Mouse (Mus musculus): ENCODE measurements at regions not wholly inside any gene's neighbourhood (a gene's known extent, or its start where the extent isn't known, plus 50 kb on each side); places are given as distances from the start of the nearest gene placed in this dataset.

DNA sequence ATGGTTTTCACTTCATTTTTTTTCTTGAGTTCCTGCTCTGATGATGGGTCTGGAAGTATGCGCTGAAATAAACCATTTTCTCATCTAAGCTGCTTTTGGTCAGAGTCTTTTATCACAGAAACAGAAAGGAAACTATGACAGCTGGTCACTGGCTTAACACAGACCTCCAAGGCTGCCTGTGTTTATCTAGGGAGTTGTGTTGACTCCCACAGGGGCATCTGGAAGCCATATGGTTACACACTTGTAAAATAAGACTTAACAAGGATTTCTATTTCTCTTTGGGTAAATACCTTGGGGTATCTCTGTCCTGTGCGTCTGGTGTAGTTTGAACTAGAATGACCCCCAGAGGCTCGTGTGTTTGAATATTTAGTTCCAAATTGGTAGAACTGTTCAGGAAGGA is 315.5 kb upstream of the Kazn start:
- no peak for DNase-seq (ENCODE audit: low spot score)

DNA sequence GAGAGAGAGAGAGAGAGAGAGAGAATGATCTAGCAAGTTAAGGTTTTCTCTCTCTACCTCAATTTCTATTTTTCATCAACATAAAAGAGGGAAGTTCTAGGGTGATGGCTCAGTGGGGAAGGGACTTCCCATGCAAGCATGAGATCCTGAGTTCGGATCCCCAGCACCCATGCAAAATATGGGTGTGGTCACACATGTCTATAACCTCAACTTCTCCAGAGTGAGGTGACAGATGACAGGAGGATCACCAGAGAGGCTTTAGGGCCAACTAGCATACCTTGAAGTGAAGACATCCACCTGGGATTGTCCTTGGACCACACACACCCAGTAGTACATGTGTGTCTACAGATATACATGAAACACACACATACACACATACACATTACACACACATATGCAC is 306.7 kb upstream of the Kazn start:
- DNase-seq (ENCODE audit: low spot score), result no peak

DNA sequence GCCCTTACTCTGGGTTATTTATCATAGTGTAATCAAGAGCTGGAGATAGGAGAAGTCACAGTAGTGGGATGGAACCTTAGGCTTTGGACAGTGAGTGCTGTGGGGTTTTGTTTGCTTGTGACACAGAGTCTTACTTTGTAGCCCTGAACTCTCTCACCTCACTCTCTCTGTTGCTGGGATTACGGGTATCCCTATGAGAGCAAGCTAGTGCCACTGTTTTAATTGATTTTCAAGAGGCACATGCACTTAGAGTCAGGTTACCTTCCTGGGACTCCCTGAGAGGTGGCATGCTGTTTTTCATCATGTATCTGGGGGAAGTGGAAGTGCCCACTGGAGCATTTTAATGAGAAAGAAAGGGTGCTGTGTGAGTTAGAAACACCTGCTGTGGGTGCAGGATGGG is 306.0 kb upstream of the Kazn start:
- DNase-seq (ENCODE audit: low spot score), result no peak

DNA sequence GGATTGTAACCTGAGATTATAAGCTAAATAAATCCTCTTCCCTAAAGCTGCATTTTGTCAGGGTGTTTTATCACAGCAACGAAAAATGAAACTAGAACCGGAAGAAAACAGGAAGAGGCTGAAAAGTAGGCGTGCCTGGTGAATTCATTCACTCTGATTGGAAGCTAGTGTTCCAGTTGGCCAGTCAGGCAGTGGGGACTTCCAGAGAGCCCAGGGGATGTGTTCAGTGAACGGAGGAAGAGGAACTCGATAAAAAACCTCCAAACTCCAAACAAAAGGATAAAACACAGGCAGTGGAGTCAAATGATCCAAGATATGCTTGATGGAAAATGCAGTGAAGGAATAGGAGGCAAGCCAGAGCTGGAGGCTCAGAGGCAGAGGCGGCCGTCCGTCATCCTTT is 305.5 kb upstream of the Kazn start:
- no peak for DNase-seq (ENCODE audit: low spot score)

DNA sequence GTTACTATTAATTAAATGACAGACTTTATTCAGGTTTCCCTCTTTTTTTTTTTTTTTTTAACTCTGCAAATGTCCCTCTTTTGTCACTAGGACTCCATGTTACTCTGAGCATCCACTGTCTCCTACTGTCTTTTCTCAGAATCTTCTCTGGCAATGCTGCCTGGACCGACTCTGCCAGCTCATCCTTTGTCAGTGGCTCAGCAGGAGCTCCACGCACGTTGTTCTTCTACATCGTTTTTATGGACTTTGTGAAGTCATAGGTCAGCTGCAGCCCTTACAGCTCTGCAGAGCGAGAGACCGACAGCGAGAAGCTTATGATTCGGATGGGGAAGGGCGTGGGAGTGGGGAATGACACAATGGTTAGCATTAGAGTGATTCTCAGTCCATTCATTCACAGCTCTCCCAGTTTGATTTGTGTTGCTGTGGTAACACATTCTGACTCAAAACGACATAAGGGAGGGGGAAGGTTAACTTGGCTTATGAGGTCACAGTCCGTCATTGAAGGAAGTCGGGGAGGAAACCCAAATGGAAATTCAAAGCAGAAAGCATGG is 300.1 kb upstream of the Kazn start:
- no peak for DNase-seq (ENCODE audit: low spot score)

DNA sequence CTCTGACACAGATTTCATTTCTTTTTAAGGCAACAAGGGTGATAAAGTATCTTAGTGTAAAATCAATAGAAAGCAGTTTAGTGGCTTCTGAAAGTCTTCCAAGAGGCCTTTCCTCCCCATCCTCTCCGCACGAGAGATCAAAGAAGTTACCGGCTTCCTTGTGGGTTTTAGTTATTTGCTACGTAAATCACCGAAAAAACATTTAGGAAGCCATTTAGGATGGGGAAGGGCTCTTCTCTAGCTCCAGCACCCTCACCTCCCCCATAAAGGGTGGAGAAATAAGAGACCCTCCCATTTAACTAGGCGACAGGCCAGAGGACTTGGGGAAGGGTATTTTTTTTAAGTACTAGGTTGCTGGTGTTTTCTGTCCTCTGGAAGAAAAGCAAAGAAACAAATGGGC is 287.9 kb upstream of the Kazn start:
- DNase-seq (ENCODE audit: low spot score), result no peak

DNA sequence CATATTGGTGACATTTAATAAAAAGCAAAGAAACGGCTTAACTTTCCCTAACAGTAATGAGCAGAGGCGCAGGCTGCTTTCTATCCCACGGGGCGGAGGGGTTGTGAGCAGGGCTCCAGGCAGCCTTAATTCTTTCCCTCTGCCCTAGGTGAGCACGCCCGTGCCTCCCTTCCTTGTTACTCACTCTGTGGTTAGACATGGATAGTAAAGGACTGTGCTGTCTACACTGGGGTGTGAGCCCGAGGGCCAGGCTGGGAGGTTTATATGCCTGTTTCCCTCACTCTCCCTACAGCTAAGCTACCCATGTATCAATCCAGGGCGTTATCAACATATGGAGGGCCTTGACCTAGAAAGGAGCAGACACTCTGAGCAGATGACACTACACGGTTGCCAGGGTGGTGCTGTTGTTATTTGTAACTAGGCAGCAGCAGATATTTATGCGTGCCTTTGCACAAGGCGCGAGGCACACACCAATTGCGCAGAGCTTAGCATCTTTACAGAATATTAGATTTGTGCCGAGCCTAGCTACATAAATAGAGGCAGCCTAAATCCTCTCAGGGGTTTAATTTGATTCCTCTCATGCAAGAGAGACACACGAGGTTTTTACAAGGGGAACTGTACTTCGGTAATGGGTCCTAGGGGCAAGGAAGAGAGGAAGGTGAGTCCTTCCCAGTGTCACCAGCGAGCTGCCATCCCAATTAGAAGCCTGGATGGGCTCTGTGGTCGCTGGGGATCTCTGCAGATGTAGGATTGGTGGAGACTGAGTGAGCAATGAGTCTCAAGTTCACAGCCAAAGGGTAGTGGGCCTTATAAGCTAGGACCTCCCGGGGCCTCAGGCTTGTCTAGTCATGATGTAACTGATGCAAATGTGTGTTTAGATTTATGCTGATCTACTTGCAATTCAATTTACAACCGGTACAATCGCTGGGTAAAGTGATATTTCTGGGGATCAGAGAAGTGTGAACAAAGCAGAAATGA is 278.6 kb upstream of the Kazn start:
- no peak for DNase-seq (ENCODE audit: low spot score)

DNA sequence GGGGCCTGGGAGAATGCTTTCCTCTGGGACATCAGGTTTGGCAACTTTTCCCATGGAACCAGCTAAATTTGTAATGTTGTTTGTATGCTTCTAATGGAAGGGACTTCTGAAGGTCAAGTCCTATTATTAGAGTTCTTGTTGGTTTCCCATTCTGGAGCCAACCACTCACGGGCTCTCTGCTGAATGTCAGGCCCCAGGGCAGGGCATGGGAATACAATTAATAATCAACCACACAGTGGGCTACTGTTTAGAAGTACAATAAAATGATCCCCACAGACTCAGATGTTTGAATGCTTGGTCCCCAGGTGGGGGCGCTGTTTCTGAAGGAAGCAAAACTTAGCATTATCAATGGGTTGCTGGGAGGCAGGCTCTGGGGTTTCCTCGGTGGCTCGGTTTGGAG is 275.6 kb upstream of the Kazn start:
- no peak for DNase-seq (ENCODE audit: low spot score)

DNA sequence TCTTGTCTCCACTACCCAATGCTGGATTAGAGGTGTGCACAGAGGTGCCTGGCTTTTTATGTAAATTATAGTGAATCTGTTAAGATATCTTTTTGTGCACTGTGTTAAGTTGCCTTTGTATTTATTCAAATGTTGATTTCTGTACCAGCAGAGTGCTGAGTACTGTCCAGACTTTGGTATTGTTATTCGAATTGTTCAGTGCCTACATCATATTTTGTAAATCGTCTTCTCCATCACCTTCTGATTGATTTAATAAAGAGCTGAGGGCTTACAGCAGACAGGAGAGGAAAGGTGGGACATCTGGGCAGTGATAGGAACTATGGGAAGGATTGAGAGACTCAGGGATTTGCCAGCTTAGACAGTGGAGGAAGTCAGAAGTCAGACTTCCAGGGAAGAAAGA is 270.2 kb upstream of the Kazn start:
- no peak for DNase-seq (ENCODE audit: low spot score)

DNA sequence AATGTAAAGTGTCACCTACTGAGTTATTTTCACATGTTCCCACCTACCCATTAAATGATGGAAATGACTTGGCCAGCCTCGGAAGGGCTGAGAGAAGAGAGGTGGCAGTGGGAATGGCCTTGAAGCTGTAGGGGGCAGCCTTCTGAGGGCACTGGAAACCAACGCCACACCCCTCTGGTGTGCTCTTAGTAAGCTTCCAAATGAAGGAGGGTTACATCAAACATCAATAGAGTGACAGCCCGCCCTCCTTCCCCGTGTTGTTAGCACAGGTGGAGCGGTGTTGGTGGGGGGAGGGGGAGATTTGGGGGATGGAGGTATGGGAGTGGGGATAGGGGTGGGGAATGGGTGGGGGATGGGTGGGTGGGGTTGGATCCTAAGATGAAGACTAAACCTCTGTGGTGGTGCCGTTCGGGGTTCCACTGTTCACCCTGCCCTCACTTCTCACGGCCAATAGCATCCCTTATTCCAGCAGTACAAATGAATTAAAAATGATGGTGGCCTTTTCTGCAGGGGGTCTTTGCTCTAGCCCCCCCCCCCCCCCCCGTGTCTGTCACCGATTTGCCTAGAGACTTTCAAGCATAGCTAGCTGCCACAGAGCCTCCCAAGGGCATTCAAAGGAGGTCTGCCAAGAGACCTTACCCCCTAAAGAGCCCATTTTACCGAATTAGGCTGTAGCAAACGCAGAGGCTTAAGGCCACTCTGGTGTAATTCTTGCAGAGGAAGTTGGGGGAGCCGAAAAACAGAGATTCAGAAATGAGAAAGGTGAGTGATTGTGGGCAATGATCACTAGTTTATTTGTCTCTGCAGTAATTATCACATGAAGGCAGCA is 267.4 kb upstream of the Kazn start:
- DNase-seq (ENCODE audit: low spot score), result no peak

DNA sequence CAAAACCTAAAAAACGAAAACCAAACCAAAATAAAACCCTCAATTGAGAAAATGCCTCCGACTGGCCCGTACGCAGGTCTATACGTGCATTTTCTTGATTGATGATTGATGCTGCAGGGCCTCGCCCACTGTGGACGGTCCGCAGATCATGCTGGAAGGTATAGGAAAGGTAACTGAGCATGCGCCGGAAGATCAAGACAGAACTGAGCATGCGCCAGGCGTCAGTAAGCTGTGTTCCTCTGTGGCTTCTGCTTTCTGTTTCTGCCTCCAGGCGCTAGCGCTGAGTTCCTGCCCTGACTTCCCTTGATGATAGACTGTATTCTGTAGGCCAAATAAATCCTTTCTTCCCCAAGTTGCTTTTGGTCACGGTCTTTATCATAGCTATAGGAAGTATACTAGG is 264.6 kb upstream of the Kazn start:
- DNase-seq (ENCODE audit: low spot score), result no peak

DNA sequence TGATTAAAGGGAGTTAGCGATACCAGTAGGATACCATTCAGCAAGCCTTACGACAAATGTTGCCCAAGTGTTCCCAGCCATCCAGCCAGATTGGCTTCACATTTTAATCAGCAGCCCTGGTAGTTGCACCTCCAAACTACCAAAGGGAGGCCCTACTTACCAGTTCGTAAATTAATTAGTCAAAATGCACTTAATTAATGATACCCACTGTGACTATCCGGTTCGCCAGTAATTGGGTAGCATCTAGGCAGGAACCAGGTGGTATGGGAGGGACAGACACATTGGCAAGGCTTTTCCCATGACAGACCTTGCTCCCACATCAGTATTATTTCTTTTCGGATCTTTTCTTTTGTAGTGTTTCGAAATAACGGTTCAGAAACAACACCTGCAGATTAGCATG is 262.0 kb upstream of the Kazn start:
- no peak for DNase-seq (ENCODE audit: low spot score)

DNA sequence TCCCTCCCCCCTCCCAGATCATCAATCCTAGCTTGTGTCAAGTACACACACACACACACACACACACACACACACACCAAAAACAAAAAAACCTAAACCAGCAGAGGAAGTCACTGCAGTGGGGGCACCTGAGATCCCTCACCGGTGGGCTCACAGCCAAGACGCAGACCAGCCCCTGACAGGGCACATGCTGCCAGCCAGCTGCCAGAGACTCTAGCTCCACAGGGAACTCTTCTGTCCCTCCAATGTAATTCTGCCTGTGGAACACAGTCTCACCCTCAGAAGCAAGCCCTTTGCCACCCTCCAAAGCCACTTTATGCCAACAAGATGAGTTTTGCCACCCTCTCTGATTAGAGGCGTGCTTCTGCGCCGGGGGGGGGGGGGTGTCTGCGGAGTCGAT is 261.3 kb upstream of the Kazn start:
- no peak for DNase-seq (ENCODE audit: low spot score)

DNA sequence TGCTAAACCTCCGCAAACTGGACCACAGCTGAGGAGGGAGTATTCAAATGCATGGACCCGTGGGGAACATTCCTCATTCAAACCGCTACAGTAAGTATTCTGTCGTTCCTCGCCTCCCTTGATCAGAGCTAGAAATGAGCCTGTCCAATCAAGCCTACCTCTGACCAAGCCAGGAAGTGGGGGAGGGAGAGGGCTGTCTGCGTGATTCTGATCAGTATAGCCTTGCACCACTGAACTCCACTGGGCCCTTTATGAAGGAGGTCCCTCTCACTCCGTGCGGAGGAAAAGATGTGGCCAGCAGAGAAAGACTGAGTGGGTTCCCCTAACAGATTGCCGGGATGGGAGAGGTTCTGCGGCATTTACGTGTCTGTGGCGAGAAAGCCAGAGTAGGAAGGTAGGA is 257.4 kb upstream of the Kazn start:
- no peak for DNase-seq (ENCODE audit: low spot score)

DNA sequence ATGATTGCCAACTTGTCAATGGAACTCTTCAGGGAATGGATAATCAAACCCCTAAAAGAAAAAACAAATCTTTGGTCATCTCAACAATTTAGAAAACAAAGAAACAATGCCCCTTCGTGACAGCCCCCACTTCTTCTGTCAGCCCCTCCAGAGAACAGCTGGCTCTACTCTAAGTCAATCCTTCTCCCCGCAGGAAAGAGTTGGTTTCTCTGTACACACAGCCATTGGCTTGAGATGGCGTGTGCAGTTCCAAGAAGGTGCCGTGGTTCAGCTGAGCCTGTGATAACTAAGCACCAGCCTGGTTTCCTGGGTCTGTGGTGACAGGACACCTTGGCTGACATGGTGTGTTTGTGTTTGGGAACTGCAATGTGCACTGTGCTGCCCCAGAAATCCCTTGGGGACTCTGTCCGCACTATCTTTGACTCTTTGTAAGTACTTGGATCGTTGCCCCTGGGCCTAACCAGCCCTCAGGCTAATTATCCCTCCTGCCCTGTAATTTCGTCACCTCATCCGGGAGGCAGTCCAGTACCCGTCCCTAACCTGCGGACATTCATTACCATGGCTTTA is 253.8 kb upstream of the Kazn start:
- no peak for DNase-seq (ENCODE audit: low spot score)

DNA sequence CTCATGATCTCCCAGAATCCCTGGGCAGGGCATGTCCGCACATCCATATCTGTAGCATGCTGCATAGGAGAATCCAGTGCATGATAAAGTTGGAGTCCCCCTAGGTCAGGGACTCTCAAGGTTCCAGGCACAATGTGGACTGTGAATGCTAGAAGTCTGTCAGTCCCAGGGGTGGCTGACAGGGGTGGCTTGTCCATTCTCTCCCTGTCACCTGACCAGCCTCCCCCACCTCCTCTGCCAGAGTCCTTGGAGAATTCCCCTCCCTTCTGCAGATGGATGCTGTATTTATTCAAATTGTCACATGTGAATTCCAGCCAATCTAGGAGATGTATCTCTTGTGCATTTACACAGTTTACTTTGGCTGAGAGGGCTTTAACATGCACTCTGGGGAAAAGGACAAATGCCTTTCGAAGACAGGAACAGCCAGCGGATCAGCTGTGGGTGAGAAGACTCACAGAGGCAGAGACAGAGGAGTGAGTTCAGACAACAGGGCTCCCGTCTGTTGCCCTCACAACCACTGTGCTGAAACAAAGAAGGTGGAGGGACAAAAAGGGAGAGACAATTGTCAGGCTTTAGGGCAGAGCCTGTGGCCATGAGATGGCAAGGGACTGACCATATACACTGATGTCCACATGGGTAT is 246.7 kb upstream of the Kazn start:
- DNase-seq (ENCODE audit: low spot score), result no peak

DNA sequence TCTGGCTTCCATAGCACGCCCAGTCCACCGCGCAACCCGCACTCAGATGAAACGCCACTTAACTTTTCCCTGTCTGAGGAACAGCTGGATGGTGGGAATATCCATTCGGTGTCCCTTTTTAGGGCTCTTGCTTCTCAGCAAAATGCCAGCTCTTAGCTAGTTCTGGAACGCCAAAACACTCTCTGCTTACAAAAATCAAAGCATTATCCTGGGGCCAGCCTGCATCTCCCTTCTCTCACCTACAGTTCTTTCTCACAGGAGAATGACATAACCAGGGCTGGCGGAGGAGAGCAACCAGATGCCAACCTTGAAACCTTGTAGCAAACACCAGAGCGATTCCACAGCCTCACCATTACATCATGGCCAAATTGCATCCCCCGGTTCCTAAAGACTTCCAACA is 236.4 kb upstream of the Kazn start:
- DNase-seq (ENCODE audit: low spot score), result no peak

DNA sequence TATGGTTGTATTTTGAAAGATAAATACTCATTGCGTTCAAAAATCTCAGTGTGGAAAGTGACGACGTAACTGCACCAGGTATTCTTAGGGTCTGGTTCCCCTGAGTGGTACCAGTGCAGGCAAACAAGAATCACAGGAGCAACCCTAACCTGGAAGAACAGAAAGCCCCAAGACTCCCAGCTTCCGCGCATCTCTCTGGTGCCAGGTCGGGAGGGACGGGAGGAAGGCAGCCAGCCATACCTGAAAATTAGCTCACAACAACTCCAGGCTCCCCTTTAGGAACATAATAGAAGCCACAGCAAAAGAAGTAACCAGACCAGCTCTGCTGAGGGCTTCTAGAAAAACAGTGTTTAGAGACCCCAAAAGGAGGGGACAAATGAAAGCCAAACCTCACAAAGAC is 235.4 kb upstream of the Kazn start:
- no peak for DNase-seq (ENCODE audit: low spot score)

DNA sequence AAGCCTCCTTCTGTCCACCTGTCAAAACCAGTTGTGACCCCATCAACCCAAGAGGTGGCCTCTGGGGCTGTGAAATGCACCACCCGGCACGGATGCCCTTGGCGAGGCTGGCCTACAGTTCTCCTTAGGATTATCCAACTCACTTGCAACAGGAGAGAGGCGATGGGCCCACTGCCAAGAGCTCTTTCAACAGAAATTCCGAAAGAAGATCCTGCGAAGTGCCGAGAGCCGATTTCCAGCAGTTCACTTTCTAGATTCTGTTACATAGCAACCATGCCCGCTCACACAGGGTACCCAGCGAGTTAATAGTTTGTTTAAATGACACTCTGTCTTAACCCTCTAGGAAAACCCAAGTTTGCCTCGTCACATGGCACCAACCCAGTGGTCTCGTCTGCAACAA is 234.8 kb upstream of the Kazn start:
- DNase-seq (ENCODE audit: low spot score), result no peak

DNA sequence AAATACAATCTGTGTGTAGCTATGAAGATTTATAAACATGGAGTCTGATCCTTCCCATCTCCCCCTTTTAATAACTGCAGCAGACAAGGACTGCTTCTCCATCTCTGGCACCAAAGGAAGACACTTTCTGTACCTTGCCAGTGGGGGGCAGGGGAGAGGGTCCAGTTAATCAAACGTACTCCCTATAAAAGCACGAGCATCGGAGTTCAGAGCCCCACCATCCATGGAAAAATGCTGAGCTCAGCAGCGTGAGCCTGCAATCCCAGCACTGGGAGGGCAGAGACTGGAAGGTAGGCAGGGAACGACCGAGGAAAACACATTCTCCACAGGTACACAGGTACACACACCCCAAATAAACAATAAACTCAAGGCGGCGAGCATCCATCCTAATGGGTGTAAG is 234.1 kb upstream of the Kazn start:
- no peak for DNase-seq (ENCODE audit: low spot score)

DNA sequence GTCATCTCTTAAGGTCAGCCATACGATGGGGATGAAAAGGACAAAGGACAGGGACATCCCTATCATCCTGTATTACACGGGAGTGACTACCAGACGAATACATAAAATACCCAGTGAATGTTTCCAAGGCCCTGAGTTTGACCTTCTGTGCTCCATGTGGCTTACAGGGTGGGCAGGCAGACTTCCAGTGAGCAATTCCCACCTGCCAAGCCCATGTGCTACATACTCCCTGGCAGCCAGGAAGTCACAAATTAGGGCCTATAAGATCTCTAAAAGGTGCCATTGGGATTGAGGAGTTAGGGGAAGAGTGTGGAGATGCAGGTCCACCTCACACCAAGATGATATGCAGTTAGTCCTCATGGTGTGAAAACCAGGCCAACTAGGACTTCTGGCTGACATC is 233.1 kb upstream of the Kazn start:
- no peak for DNase-seq (ENCODE audit: low spot score)

DNA sequence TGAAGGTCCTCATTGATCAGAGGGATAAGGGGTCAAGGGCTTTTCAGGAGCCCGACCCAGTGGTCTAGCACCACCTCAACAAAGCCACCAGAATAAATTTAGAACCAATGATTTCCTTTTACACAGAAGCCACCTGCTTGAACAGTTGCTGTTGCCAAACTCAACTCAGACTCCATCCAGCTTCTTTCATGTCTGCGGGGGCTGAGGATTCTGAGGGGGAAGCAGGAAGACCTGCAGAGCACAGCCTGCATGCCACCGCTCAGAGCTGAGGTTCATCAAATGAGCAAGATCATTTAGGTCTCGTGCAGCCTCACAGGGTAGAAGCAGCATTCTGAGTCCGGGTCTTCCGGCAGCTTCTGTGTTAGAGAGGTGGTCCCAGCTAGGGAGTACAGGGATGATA is 231.6 kb upstream of the Kazn start:
- DNase-seq (ENCODE audit: low spot score), result no peak

All from MN1 (cell line).